In the genomic region with DNA sequence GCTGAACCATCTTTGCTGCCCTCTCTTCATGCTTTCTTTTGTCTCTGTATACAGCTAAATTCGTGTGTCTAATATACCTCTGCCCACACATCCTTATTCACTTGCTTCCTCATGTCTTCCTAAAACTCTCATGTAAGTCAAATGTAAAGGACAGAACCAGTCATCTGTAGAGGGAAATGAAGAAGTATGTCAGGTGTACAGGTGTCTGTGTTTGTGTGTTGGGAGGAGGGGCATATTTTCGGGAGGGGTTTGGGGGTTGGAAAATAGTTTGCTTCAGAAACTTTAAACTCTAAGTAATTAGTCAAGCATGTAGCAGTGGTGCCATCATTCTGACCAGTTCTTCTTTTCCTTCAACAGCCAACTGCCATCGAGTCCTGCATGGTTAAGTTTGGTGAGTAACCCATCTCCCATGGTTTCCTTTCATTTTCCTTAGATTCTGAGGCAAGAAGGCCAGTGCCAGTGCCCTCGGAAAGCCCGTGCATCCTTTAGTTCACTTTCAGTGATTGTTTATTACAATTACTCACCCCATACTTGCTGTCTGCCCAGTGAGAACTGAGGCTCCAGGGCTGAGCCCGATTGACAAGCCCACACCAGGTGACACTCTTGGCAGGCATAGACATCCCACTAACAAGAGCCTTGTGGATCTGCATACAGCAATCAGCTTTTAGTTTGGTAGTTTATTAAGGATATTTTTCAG, we compare ENCODE assay signal across 30 mouse cellular contexts. TPM values are rescaled to one million over a fixed set of nuclear protein-coding genes. Genes with fewer than 3 reads are reported as not detected.
DNase-seq lines count a peak whose midpoint lies in the region; ATAC-seq and TF ChIP-seq lines count a peak whose summit lies in the region.
"Had no signal": no experiment of that assay in that cellular context is flagged by ENCODE, and none has a peak within 500 bp of the region (broad histone marks: within the 10 kb centered on the region; RNA-seq: fewer than 3 reads in every experiment).

No protein-coding gene starts in this region.

- peak; percentile 44 for ATAC-seq in neutrophil, adult 5-6 weeks (ENCODE audit: extremely low read depth, insufficient number of reproducible peaks, low FRiP score, poor library complexity, severe bottlenecking)
- ATAC-seq: CD4-positive, CD25-positive, alpha-beta regulatory T cell, adult 4 months; forebrain, embryonic 14.5 days; intestine, postnatal 0 days; midbrain, embryonic 16.5 days; Patski had no signal

- H3K27ac ChIP-seq in brown adipose tissue, adult 24 weeks (replicated peaks; ENCODE audit: low read depth, low read length): peak overlapping the region; percentile 34
- no peak overlapping the region for H3K27ac ChIP-seq in heart, adult 2 months
- H3K27ac ChIP-seq in gastrocnemius, adult 2 months: no peak overlapping the region
- H3K27ac ChIP-seq: heart, embryonic 13.5 days; limb, embryonic 13.5 days; liver, embryonic 13.5 days; stomach, embryonic 15.5 days had no signal

- H3K9ac ChIP-seq in heart, adult 2 months (ENCODE audit: low read depth, low read length): no peak overlapping the region
- H3K9ac ChIP-seq: heart, embryonic 13.5 days; limb, embryonic 13.5 days; liver, embryonic 13.5 days; lung, embryonic 14.5 days; stomach, embryonic 15.5 days had no signal

- intact Hi-C loops in heart, adult 2 months (cut with DNase I): no loop called here
- intact Hi-C loops in gastrocnemius, adult 2 months (cut with DNase I): loop anchor here (5.0 kb wide), 1 partner anchor 98 kb away; no protein-coding TSS in a partner anchor

- no peak for TF ChIP-seq CTCF in heart, adult 2 months (IDR thresholded peaks at IDR 0.05)
- no peak for TF ChIP-seq CTCF in gastrocnemius, adult 2 months (IDR thresholded peaks at IDR 0.05)

- TF ChIP-seq EP300 in heart, adult 2 months (IDR thresholded peaks at IDR 0.05; ENCODE audit: insufficient read depth, low read depth, low read length): no peak

- DNase-seq in 3T3-L1 (ENCODE audit: low read depth, low spot score) (peak; percentile 47), A20 (ENCODE audit: low read depth, low spot score) (peak; percentile 84)
- DNase-seq in heart, adult 11 months: no peak
- DNase-seq in heart, adult 2 months: no peak
- DNase-seq in gastrocnemius, adult 2 months: no peak
- DNase-seq: cerebellum, adult 9-10 months; heart, postnatal 14 days; kidney, postnatal 36 days; layer of hippocampus, postnatal 36 days; liver, embryonic 13.5 days; lung, embryonic 14.5 days; right cerebral cortex, postnatal 14 days; thymus, postnatal 4 days had no signal

- TF ChIP-seq POLR2A in heart, adult 2 months (IDR thresholded peaks at IDR 0.05; ENCODE audit: insufficient read depth, low read depth, low read length): no peak

- H3K79me2 ChIP-seq in heart, adult 2 months (replicated peaks; ENCODE audit: control insufficient read depth, insufficient read depth, low read length): no peaks in the 10 kb centered on the region

- H3K36me3 ChIP-seq in heart, adult 2 months (ENCODE audit: control insufficient read depth, insufficient read depth, low read length): peaks cover 5% of the 10 kb centered on the region; the same call in 1 of the 2 replicates
- H3K36me3 ChIP-seq: heart, embryonic 13.5 days; limb, embryonic 13.5 days; liver, embryonic 13.5 days; stomach, embryonic 15.5 days had no signal

- no peaks in the 10 kb centered on the region for H3K27me3 ChIP-seq in heart, adult 2 months (ENCODE audit: control insufficient read depth, insufficient read depth, low read length)
- H3K27me3 ChIP-seq: heart, embryonic 13.5 days; limb, embryonic 13.5 days; liver, embryonic 13.5 days; Patski; stomach, embryonic 15.5 days had no signal

- H3K4me1 ChIP-seq in brown adipose tissue, adult 24 weeks (ENCODE audit: control insufficient read depth, insufficient read depth, insufficient read length, low read length): peaks cover 3% of the 10 kb centered on the region; the same call in 1 of the 2 replicates
- H3K4me1 ChIP-seq in heart, adult 2 months (ENCODE audit: control insufficient read depth, insufficient read depth, low read length): peaks cover 1% of the 10 kb centered on the region
- H3K4me1 ChIP-seq: limb, embryonic 13.5 days; liver, embryonic 13.5 days; stomach, embryonic 15.5 days had no signal

- no peak overlapping the region for H3K4me3 ChIP-seq in brown adipose tissue, adult 24 weeks (ENCODE audit: insufficient read depth, low read depth, low read length)
- H3K4me3 ChIP-seq in heart, adult 2 months: no peak overlapping the region
- H3K4me3 ChIP-seq in gastrocnemius, adult 2 months: no peak overlapping the region
- H3K4me3 ChIP-seq: heart, embryonic 13.5 days; limb, embryonic 13.5 days; liver, embryonic 13.5 days; stomach, embryonic 15.5 days had no signal

- 82% methylated on average over 6 of the region's 6 CpGs for WGBS in heart, adult 2 months

RNA-seq across cellular contexts. Expression of a gene that starts 5.8 kb away (rescaled TPM):
- not detected in 2 replicates for polyA plus RNA-seq in brown adipose tissue, adult 24 weeks (2012; ENCODE audit: insufficient read depth, insufficient read length, missing spikeins)
- 0.61 TPM in 1 of 2 replicates, not detected in the other for total RNA-seq in neutrophil, adult 5-6 weeks (2017)
- total RNA-seq in heart, adult 2 months (2021): under 1 TPM; 0.10 to 0.18 TPM
- polyA plus RNA-seq in heart, adult 2 months (2012; rRNA removed): not detected in 2 replicates
- not detected for total RNA-seq in gastrocnemius, adult 2 months (2021)
- total RNA-seq: adrenal gland, adult 18-20 months; adrenal gland, postnatal 4 days; layer of hippocampus, adult 8-10 months; layer of hippocampus, postnatal 36 days; left cerebral cortex, postnatal 14 days had no signal
- polyA plus RNA-seq: CD4-positive, CD25-positive, alpha-beta regulatory T cell, adult 4 months; forebrain, embryonic 14.5 days; gonadal fat pad, adult 2 months; hindbrain, embryonic 11.5 days; intestine, postnatal 0 days; kidney, embryonic 14.5 days; limb, embryonic 13.5 days; liver, embryonic 13.5 days; Patski had no signal

Comparison
In these comparisons a context has a peak if more than half of its experiments do, and no peak if none do; other contexts are left out.
1. DNase-seq: peak in 3T3-L1 (single experiment) and A20 (single experiment); none in heart, adult 11 months (single experiment), heart, adult 2 months (0 of 2) and gastrocnemius, adult 2 months (single experiment).